Mouse (Mus musculus): Measurements from ENCODE around the gene Kif24. TPM values are rescaled to one million over a fixed set of nuclear protein-coding genes. Genes with fewer than 3 reads are reported as not detected.
A peak's percentile ranks its signal among the peaks of the same experiment; 100 is the strongest.

Gene Kif24
- polyA plus RNA-seq, 1 experiment from 2014 or later = 8.3 TPM

DNA sequence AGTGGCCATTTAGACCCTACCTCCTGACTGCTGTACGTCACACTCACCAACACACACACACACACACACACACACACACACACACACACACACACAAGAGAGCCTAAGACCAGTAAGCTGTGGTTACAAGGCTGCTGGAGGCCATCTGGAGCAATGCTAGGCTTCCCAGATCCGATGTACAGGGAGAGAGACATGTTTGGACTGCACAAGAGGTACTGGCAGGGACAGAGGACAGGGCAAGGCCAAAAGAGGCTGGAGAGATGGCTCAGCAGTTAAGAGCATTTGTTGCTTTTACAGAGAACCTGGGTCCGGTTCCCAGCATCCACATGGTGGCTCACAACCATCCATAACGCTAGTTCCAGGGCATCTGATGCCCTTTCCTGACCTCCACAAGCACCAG lies 30.4 kb upstream of the Kif24 start:
- Histone ChIP-seq H3K27ac (ENCODE audit: low read length) (no peak overlapping the region), H3K27me3 (ENCODE audit: control insufficient read depth, insufficient read depth, low read depth, low read length) (peaks cover 35% of the 10 kb centered on the region), H3K36me3 (ENCODE audit: control insufficient read depth, insufficient read depth, low read length) (no peaks in the 10 kb centered on the region), H3K4me1 (replicated peaks; ENCODE audit: control insufficient read depth, insufficient read depth, low read length) (peaks cover 19% of the 10 kb centered on the region), H3K9ac (ENCODE audit: low read length) (no peak overlapping the region), H3K9me3 (ENCODE audit: control insufficient read depth, low read length) (no peaks in the 10 kb centered on the region), H3K4me2 (ENCODE audit: low read depth, low read length) (no peak overlapping the region), H3K4me3 (ENCODE audit: low read length) (no peak overlapping the region)
- 78% methylated on average over 4 of the region's 4 CpGs for WGBS
- no peak for ATAC-seq (ENCODE audit: low read depth)

GRCm38 (mm10) chr4:41494378-41494777 lies 29.7 kb upstream of the Kif24 start:
- Histone ChIP-seq H3K27me3 (ENCODE audit: control insufficient read depth, insufficient read depth, low read depth, low read length) (peaks cover 28% of the 10 kb centered on the region), H3K36me3 (ENCODE audit: control insufficient read depth, insufficient read depth, low read length) (no peaks in the 10 kb centered on the region), H3K9me3 (ENCODE audit: control insufficient read depth, low read length) (no peaks in the 10 kb centered on the region), H3K4me1 (replicated peaks; ENCODE audit: control insufficient read depth, insufficient read depth, low read length) (peaks cover 19% of the 10 kb centered on the region), H3K9ac (ENCODE audit: low read length) (no peak overlapping the region), H3K27ac (ENCODE audit: low read length) (no peak overlapping the region), H3K4me2 (ENCODE audit: low read depth, low read length) (no peak overlapping the region), H3K4me3 (ENCODE audit: low read length) (no peak overlapping the region)
- ATAC-seq (ENCODE audit: low read depth) = no peak
- 33% methylated on average over 3 of the region's 3 CpGs for WGBS

- Histone ChIP-seq H3K27ac (ENCODE audit: low read length) (no peak overlapping the region), H3K4me2 (ENCODE audit: low read depth, low read length) (no peak overlapping the region), H3K27me3 (ENCODE audit: control insufficient read depth, insufficient read depth, low read depth, low read length) (peaks cover 20% of the 10 kb centered on the region), H3K9ac (ENCODE audit: low read length) (no peak overlapping the region), H3K36me3 (ENCODE audit: control insufficient read depth, insufficient read depth, low read length) (no peaks in the 10 kb centered on the region), H3K4me1 (replicated peaks; ENCODE audit: control insufficient read depth, insufficient read depth, low read length) (peaks cover 13% of the 10 kb centered on the region), H3K4me3 (ENCODE audit: low read length) (no peak overlapping the region), H3K9me3 (ENCODE audit: control insufficient read depth, low read length) (no peaks in the 10 kb centered on the region)
- ATAC-seq (ENCODE audit: low read depth) = peak; percentile 24
- WGBS = 53% methylated on average over 3 of the region's 3 CpGs
Measured at GRCm38 (mm10) chr4:41493464-41494116, 28.9 kb upstream of the Kif24 start.

- ATAC-seq (ENCODE audit: low read depth) = no peak
- Histone ChIP-seq H3K36me3 (ENCODE audit: control insufficient read depth, insufficient read depth, low read length) (no peaks in the 10 kb centered on the region), H3K9ac (ENCODE audit: low read length) (no peak overlapping the region), H3K4me3 (ENCODE audit: low read length) (no peak overlapping the region), H3K27me3 (ENCODE audit: control insufficient read depth, insufficient read depth, low read depth, low read length) (peaks cover 14% of the 10 kb centered on the region), H3K4me1 (replicated peaks; ENCODE audit: control insufficient read depth, insufficient read depth, low read length) (peaks cover 6% of the 10 kb centered on the region), H3K4me2 (ENCODE audit: low read depth, low read length) (no peak overlapping the region), H3K27ac (ENCODE audit: low read length) (no peak overlapping the region), H3K9me3 (ENCODE audit: control insufficient read depth, low read length) (no peaks in the 10 kb centered on the region)
- 78% methylated on average over 7 of the region's 7 CpGs for WGBS
Measured at GRCm38 (mm10) chr4:41492951-41493350, 28.3 kb upstream of the Kif24 start.

GRCm38 (mm10) chr4:41481601-41482017 lies 16.9 kb upstream of the Kif24 start:
- Histone ChIP-seq H3K36me3 (ENCODE audit: control insufficient read depth, insufficient read depth, low read length) (no peaks in the 10 kb centered on the region), H3K4me1 (replicated peaks; ENCODE audit: control insufficient read depth, insufficient read depth, low read length) (peaks cover 15% of the 10 kb centered on the region), H3K9me3 (ENCODE audit: control insufficient read depth, low read length) (0 out of 2 replicates have a peak, but pooled peaks cover 2% of the 10 kb centered on the region), H3K27me3 (ENCODE audit: control insufficient read depth, insufficient read depth, low read depth, low read length) (no peaks in the 10 kb centered on the region), H3K9ac (ENCODE audit: low read length) (no peak overlapping the region), H3K4me2 (ENCODE audit: low read depth, low read length) (no peak overlapping the region), H3K27ac (ENCODE audit: low read length) (peak overlapping the region; percentile 60), H3K4me3 (ENCODE audit: low read length) (no peak overlapping the region)
- 42% methylated on average over 6 of the region's 6 CpGs for WGBS
- ATAC-seq (ENCODE audit: low read depth) = peak; percentile 93

- Histone ChIP-seq H3K4me3 (ENCODE audit: low read length) (no peak overlapping the region), H3K9ac (ENCODE audit: low read length) (no peak overlapping the region), H3K9me3 (ENCODE audit: control insufficient read depth, low read length) (no peaks in the 10 kb centered on the region), H3K36me3 (ENCODE audit: control insufficient read depth, insufficient read depth, low read length) (no peaks in the 10 kb centered on the region), H3K4me1 (replicated peaks; ENCODE audit: control insufficient read depth, insufficient read depth, low read length) (peaks cover 15% of the 10 kb centered on the region), H3K4me2 (ENCODE audit: low read depth, low read length) (no peak overlapping the region), H3K27me3 (ENCODE audit: control insufficient read depth, insufficient read depth, low read depth, low read length) (no peaks in the 10 kb centered on the region), H3K27ac (ENCODE audit: low read length) (peak overlapping the region; percentile 57)
- no peak for ATAC-seq (ENCODE audit: low read depth)
- 59% methylated on average over 8 of the region's 8 CpGs for WGBS
Measured at GRCm38 (mm10) chr4:41480254-41480653, 15.6 kb upstream of the Kif24 start.

- no peak overlapping the region for H3K4me2 ChIP-seq (ENCODE audit: low read depth, low read length)
- no peaks in the 10 kb centered on the region for H3K36me3 ChIP-seq (ENCODE audit: control insufficient read depth, insufficient read depth, low read length)
- H3K27ac ChIP-seq (ENCODE audit: low read length) = peak overlapping the region; percentile 57
- no peak overlapping the region for H3K9ac ChIP-seq (ENCODE audit: low read length)
- H3K4me1 ChIP-seq (replicated peaks; ENCODE audit: control insufficient read depth, insufficient read depth, low read length) = peaks cover 15% of the 10 kb centered on the region
- 31% methylated on average over 1 of the region's 1 CpGs for WGBS
- no peaks in the 10 kb centered on the region for H3K27me3 ChIP-seq (ENCODE audit: control insufficient read depth, insufficient read depth, low read depth, low read length)
- peak; percentile 59 for ATAC-seq (ENCODE audit: low read depth)
- H3K9me3 ChIP-seq (ENCODE audit: control insufficient read depth, low read length) = no peaks in the 10 kb centered on the region
- no peak overlapping the region for H3K4me3 ChIP-seq (ENCODE audit: low read length)
Measured at GRCm38 (mm10) chr4:41479456-41479804, 14.7 kb upstream of the Kif24 start.

DNA sequence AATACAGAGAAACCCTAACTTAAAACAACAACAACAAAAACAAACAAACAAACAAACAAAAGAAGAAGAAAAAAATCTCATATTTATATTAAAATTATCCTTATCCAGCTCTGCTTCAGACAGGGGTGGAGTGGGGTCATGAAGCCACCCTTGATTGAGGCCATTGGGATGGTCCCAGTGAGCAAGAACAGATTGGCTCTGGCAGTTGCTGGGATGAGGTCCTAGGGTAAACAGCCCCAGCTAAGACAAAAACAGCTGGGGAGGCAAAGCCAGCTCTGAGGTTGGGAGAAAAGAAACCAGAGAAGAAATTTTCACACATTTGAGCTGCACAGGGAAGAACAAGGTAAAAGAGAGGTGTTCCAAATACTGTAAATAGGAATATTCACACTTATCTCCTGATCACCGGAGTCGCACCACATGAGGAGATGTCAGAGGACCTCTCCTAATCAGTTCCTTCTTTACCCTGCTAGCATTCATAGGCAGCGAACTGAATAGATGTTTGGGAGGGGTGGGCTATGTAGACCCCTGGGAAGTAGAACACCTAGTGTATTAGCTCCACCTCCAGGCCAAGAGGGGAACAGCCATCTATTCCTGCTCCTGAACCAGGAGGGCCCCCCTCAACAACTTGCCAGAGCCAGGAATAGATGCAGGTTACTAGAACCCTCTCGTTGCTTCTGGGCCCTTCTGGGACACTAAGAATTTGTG lies 14.2 kb upstream of the Kif24 start:
- no peak overlapping the region; the same call in none of the 2 replicates for H3K27ac ChIP-seq (ENCODE audit: low read length)
- peaks cover 15% of the 10 kb centered on the region for H3K4me1 ChIP-seq (replicated peaks; ENCODE audit: control insufficient read depth, insufficient read depth, low read length)
- no peaks in the 10 kb centered on the region for H3K9me3 ChIP-seq (ENCODE audit: control insufficient read depth, low read length)
- H3K36me3 ChIP-seq (ENCODE audit: control insufficient read depth, insufficient read depth, low read length) = no peaks in the 10 kb centered on the region
- no peaks in the 10 kb centered on the region for H3K27me3 ChIP-seq (ENCODE audit: control insufficient read depth, insufficient read depth, low read depth, low read length)
- H3K4me3 ChIP-seq (ENCODE audit: low read length) = no peak overlapping the region
- 73% methylated on average over 4 of the region's 4 CpGs for WGBS
- ATAC-seq (ENCODE audit: low read depth) = no peak
- H3K9ac ChIP-seq (ENCODE audit: low read length) = no peak overlapping the region
- H3K4me2 ChIP-seq (ENCODE audit: low read depth, low read length) = no peak overlapping the region

- H3K9me3 ChIP-seq (ENCODE audit: control insufficient read depth, low read length) = no peaks in the 10 kb centered on the region
- no peak overlapping the region for H3K4me2 ChIP-seq (ENCODE audit: low read depth, low read length)
- no peak for ATAC-seq (ENCODE audit: low read depth)
- no peak overlapping the region for H3K9ac ChIP-seq (ENCODE audit: low read length)
- WGBS = 85% methylated on average over 9 of the region's 9 CpGs
- no peak overlapping the region for H3K4me3 ChIP-seq (ENCODE audit: low read length)
- no peaks in the 10 kb centered on the region for H3K27me3 ChIP-seq (ENCODE audit: control insufficient read depth, insufficient read depth, low read depth, low read length)
- no peak overlapping the region for H3K27ac ChIP-seq (ENCODE audit: low read length)
- peaks cover 15% of the 10 kb centered on the region for H3K4me1 ChIP-seq (replicated peaks; ENCODE audit: control insufficient read depth, insufficient read depth, low read length)
- H3K36me3 ChIP-seq (ENCODE audit: control insufficient read depth, insufficient read depth, low read length) = no peaks in the 10 kb centered on the region
Measured at GRCm38 (mm10) chr4:41477648-41478160, 13.0 kb upstream of the Kif24 start.
